ENCODE assay signal across 16 mouse cellular contexts in the genomic region with DNA sequence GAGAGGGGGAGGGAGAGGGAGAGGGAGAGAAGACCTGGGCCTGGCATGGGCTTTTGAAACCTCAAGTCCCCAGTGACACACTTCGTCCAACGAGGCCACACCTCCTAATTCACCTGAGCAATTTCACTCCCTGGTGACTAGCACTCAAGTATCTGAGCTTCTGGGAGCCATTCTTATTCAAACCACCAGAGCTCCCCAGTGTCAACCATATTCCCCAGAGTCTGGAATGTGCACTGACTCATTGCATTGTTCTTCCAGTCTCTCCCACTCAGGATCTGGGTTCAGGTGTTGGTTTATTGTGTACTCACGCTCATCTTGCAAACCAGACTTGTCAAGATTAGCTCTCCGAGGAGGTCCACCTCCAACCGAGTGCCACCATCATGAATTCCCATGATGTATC.
"Had no signal": no experiment of that assay in that cellular context is flagged by ENCODE, and none has a peak within 500 bp of the region (broad histone marks: within the 10 kb centered on the region; RNA-seq: fewer than 3 reads in every experiment).

No protein-coding gene starts in this region.

- H3K36me3 ChIP-seq: neural tube, embryonic 12.5 days; neural tube, embryonic 13.5 days; neural tube, embryonic 15.5 days; stomach, embryonic 15.5 days had no signal

- H3K9ac ChIP-seq: neural tube, embryonic 12.5 days; neural tube, embryonic 13.5 days; neural tube, embryonic 15.5 days; stomach, embryonic 15.5 days had no signal

- H3K9me3 ChIP-seq: stomach, embryonic 15.5 days had no signal

- H3K4me1 ChIP-seq: neural tube, embryonic 12.5 days; neural tube, embryonic 13.5 days; neural tube, embryonic 15.5 days; stomach, embryonic 15.5 days had no signal

- H3K27ac ChIP-seq: neural tube, embryonic 12.5 days; neural tube, embryonic 13.5 days; neural tube, embryonic 15.5 days; stomach, embryonic 15.5 days; stomach, postnatal 0 days had no signal

- DNase-seq: retina, postnatal 1 day; right cerebral cortex, adult 18-20 months; right cerebral cortex, postnatal 14 days; right cerebral cortex, postnatal 25 days; right cerebral cortex, postnatal 4 days; spleen, adult 18-20 months; thymus, adult 18-20 months; thymus, adult 2 months; thymus, postnatal 14 days; thymus, postnatal 25 days; thymus, postnatal 36 days had no signal

- H3K4me2 ChIP-seq: neural tube, embryonic 12.5 days; neural tube, embryonic 13.5 days; neural tube, embryonic 15.5 days; stomach, embryonic 15.5 days had no signal

- H3K27me3 ChIP-seq: neural tube, embryonic 12.5 days; neural tube, embryonic 13.5 days; neural tube, embryonic 15.5 days; stomach, embryonic 15.5 days had no signal

- H3K4me3 ChIP-seq: neural tube, embryonic 12.5 days; neural tube, embryonic 13.5 days; neural tube, embryonic 15.5 days; stomach, embryonic 15.5 days had no signal
